Mouse (Mus musculus) erythroblast, embryonic 14.5 days (primary cell): Measurements from ENCODE around the gene Rhbg.

ENCODE experiments used
- GATA1 ChIP-seq: IDR thresholded peaks from 2 replicates; pipeline ENCODE4 v1.6.1; 2012; ENCODE audit warnings: low read length, inconsistent platforms, mixed read lengths
- TAL1 ChIP-seq: IDR thresholded peaks from 3 replicates; pipeline ENCODE4 v1.6.1; 2012; ENCODE audit warnings: low read length, inconsistent platforms, mixed read lengths

DNA sequence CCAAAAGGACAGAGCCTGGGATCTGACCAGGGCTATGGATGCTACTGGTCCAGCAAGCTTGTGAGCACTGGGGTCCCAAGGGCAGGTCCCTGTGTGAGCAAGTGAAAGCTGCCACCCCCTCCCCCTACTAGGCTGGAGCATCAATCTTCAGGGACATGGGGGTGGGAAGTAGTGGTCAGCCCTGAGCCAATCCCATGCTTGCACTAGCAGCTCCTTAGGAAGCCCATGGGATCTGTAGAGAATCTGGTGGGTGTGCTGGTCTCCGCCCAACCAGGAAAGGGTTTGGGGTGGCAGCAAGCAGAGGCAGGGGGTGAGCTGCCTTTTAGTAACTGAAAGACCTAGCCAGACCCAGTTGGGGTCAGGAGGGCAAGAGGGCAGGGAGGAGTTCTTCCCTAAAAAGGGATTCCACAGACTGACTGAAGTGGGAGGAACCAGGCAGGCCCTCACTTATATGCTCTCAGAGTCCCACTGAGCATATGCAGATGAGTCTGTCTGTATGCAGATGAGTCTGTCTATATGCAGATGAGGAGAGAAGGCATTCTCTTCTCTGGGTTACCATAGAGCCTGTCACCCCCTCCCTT, 23.4 kb downstream of the Rhbg start:
- TF ChIP-seq GATA1 (no peak), TAL1 (no peak)
